Mouse (Mus musculus): ENCODE measurements around the gene Gm28557.

- no peak for TF ChIP-seq CTCF (IDR thresholded peaks at IDR 0.05; ENCODE audit: borderline replicate concordance, insufficient read depth, low read depth, low read length)
- no peak for TF ChIP-seq POLR2A (IDR thresholded peaks at IDR 0.05; ENCODE audit: borderline replicate concordance, insufficient read depth, low read length)
Observed at GRCm38 (mm10) chr13:67077244-67077643, 31.2 kb downstream of the Gm28557 start.
